Mouse (Mus musculus): ENCODE data around the gene Fabp2.
"Not testable (repeated sequence)": the region's sequence is repeated elsewhere in the genome, so short reads cannot be mapped to it uniquely, and the experiment has no call there.

Gene Fabp2

GRCm38 (mm10) chr3:122920572-122921435 is 25.9 kb downstream of the Fabp2 start:
- no peak for DNase-seq

- DNase-seq: no peak
Observed at GRCm38 (mm10) chr3:122921676-122922527, 27.0 kb downstream of the Fabp2 start.

- DNase-seq: no peak
Observed at GRCm38 (mm10) chr3:122923147-122923546, 28.3 kb downstream of the Fabp2 start.

- peak; percentile 95 for DNase-seq
Observed at GRCm38 (mm10) chr3:122924009-122924914, 29.4 kb downstream of the Fabp2 start, which contains the start of gene 1810037I17Rik. TSS of gene 1810037I17Rik (plus strand) at chr3:122924203.

- no peak for DNase-seq
Observed at GRCm38 (mm10) chr3:122929723-122930122, 34.9 kb downstream of the Fabp2 start.

GRCm38 (mm10) chr3:122932466-122932865 is 37.6 kb downstream of the Fabp2 start:
- no peak for DNase-seq

GRCm38 (mm10) chr3:122937176-122937575 is 42.3 kb downstream of the Fabp2 start:
- not testable (repeated sequence) for DNase-seq

GRCm38 (mm10) chr3:122939215-122939614 is 44.3 kb downstream of the Fabp2 start:
- DNase-seq: peak; percentile 40 to 52

GRCm38 (mm10) chr3:122943387-122943890 is 48.6 kb downstream of the Fabp2 start:
- no peak for DNase-seq

Measured in B cell, adult 2 months (primary cell).